Mouse (Mus musculus) intestine, postnatal 0 days (tissue): Measurements from ENCODE around the gene Rln1. TPM values are rescaled to one million over a fixed set of nuclear protein-coding genes. Genes with fewer than 3 reads are reported as not detected.

Experiments
- ATAC-seq: fragments of 200-750 bp; cut with Nextera tagmentation; 2 replicates; pipeline ENCODE4 v1.8.0; 2017; ENCODE audit warnings: mild to moderate bottlenecking, moderate TSS enrichment, moderate library complexity
- H3K27ac ChIP-seq: fragments of 300-500 bp; sonication (generic); 2 replicates; pipeline ENCODE4 v1.5.1; 2014; ENCODE audit warnings: mild to moderate bottlenecking, low read depth, low read length, moderate library complexity
- H3K27me3 ChIP-seq: fragments of 300-500 bp; sonication (generic); replicated peaks from 2 replicates; pipeline ENCODE4 v1.6.1; 2014; ENCODE audit warnings: low read length, mixed read lengths; ENCODE audit not compliant: control insufficient read depth, insufficient read depth
- H3K36me3 ChIP-seq: fragments of 300-500 bp; sonication (generic); 2 replicates; pipeline ENCODE4 v1.6.1; 2014; ENCODE audit warnings: mild to moderate bottlenecking, moderate library complexity; ENCODE audit not compliant: control insufficient read depth, insufficient read depth
- H3K4me1 ChIP-seq: fragments of 300-500 bp; sonication (generic); replicated peaks from 2 replicates; pipeline ENCODE4 v1.6.1; 2014; ENCODE audit warnings: antibody characterized with exemption, low read length, mixed read lengths; ENCODE audit not compliant: control insufficient read depth, insufficient read depth
- H3K4me2 ChIP-seq: fragments of 300-500 bp; sonication (generic); replicated peaks from 2 replicates; pipeline ENCODE4 v1.6.1; 2014; ENCODE audit warnings: low read depth, mild to moderate bottlenecking, moderate library complexity
- H3K4me3 ChIP-seq: fragments of 300-500 bp; sonication (generic); 2 replicates; pipeline ENCODE4 v1.5.1; 2014; ENCODE audit warnings: low read depth, low read length
- H3K9ac ChIP-seq: fragments of 300-500 bp; sonication (generic); 2 replicates; pipeline ENCODE4 v1.6.1; 2014; ENCODE audit warnings: mild to moderate bottlenecking, low read depth, low read length
- H3K9me3 ChIP-seq: fragments of 300-500 bp; sonication (generic); 2 replicates; pipeline ENCODE4 v1.6.1; 2016; ENCODE audit warnings: mixed run types; ENCODE audit not compliant: control insufficient read depth
- CTCF ChIP-seq: sonication (generic); IDR thresholded peaks from 2 replicates; pipeline ENCODE4 v1.5.1; 2016; ENCODE audit warnings: low read depth, mild to moderate bottlenecking, control low read depth, antibody characterized with exemption, moderate library complexity
- WGBS: fragments of 180-500 bp; shearing (Covaris S2); extraction: QIAGEN DNeasy Blood & Tissue Kit; methylation state at CpG from one replicate; pipeline ENCODE4 v1.1.7; 2014; 5-methylcytosine and 5-hydroxymethylcytosine counted together
- polyA plus RNA-seq: library from polyadenylated mRNA; unstranded; fragments of >200 nt; fragmentation: Nextera tagmentation; extraction: Ambion mirVana; gene quantifications from 2 replicates; pipeline ENCODE4 v1.2.1, GENCODE M21; 2015

The Rln1 gene
- polyA plus RNA-seq, 1 experiment from 2014 or later: not detected

DNA sequence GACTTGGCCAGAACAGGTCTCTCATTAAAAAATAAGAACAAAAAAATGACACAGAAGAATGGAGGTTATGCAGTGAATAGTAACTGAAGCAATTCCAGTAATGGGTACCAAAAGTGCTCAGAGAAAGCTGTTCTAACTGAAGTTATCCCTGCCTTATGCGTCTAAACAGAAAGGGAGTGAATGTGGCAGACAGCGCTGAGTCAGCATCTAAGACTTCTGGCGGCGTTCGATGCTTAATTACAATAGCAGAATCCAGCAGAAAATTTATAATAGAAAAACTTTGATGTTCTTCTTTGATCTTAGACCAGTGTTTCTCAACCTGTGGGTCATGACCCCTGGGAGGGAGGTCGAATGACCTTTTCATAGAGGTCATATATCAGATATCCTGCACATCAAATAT is 11.2 kb upstream of the Rln1 start:
- Histone ChIP-seq H3K9ac (no peak overlapping the region), H3K9me3 (no peaks in the 10 kb centered on the region), H3K27ac (no peak overlapping the region), H3K4me2 (no peak overlapping the region), H3K36me3 (peaks cover 12% of the 10 kb centered on the region), H3K27me3 (no peaks in the 10 kb centered on the region), H3K4me1 (no peaks in the 10 kb centered on the region), H3K4me3 (no peak overlapping the region)
- ATAC-seq: no peak
- TF ChIP-seq CTCF: no peak
- 80% methylated on average over 6 of the region's 6 CpGs for WGBS

GRCm38 (mm10) chr19:29344868-29345267 is 10.4 kb upstream of the Rln1 start:
- Histone ChIP-seq H3K4me2 (no peak overlapping the region), H3K27ac (no peak overlapping the region), H3K4me3 (no peak overlapping the region), H3K27me3 (no peaks in the 10 kb centered on the region), H3K36me3 (peaks cover 7% of the 10 kb centered on the region), H3K4me1 (no peaks in the 10 kb centered on the region), H3K9ac (no peak overlapping the region), H3K9me3 (no peaks in the 10 kb centered on the region)
- no peak for TF ChIP-seq CTCF
- no peak for ATAC-seq

DNA sequence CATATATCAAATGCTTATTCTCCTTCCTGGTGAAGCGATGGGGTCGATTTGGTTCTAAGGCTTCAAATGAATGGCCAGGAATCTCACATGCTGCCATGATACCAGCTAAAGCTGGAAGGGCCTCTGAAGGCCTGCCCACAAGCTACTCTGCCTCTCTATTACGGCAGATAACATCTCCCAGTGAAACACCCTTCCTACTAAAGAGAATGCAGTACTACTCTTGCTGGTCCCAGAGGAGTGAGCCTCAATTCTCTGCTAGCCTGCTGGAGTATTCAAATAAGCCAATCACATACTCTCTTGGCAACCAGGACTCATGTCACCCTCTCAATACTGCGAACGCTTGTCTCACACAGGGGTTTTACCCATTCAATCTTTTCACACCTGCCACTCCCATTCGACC is 7.8 kb upstream of the Rln1 start:
- Histone ChIP-seq H3K36me3 (no peaks in the 10 kb centered on the region), H3K4me1 (no peaks in the 10 kb centered on the region), H3K4me2 (no peak overlapping the region), H3K4me3 (no peak overlapping the region), H3K27me3 (no peaks in the 10 kb centered on the region), H3K9me3 (no peaks in the 10 kb centered on the region), H3K27ac (no peak overlapping the region), H3K9ac (no peak overlapping the region)
- WGBS: 76% methylated on average over 6 of the region's 6 CpGs
- no peak for TF ChIP-seq CTCF
- no peak for ATAC-seq

GRCm38 (mm10) chr19:29341029-29341428 is 6.6 kb upstream of the Rln1 start:
- no peak for TF ChIP-seq CTCF
- Histone ChIP-seq H3K9me3 (no peaks in the 10 kb centered on the region), H3K4me2 (no peak overlapping the region), H3K4me1 (no peaks in the 10 kb centered on the region), H3K27ac (no peak overlapping the region), H3K4me3 (no peak overlapping the region), H3K27me3 (no peaks in the 10 kb centered on the region), H3K36me3 (no peaks in the 10 kb centered on the region), H3K9ac (no peak overlapping the region)
- 80% methylated on average over 4 of the region's 4 CpGs for WGBS
- no peak for ATAC-seq

GRCm38 (mm10) chr19:29336624-29337023 is 2.2 kb upstream of the Rln1 start:
- H3K9me3 ChIP-seq: no peaks in the 10 kb centered on the region
- H3K27me3 ChIP-seq: peaks cover 15% of the 10 kb centered on the region; the same call in 1 of the 2 replicates
- H3K4me1 ChIP-seq: no peaks in the 10 kb centered on the region
- H3K36me3 ChIP-seq: no peaks in the 10 kb centered on the region
- WGBS: 91% methylated on average over 2 of the region's 2 CpGs
- no peak overlapping the region for H3K27ac ChIP-seq
- H3K4me3 ChIP-seq: no peak overlapping the region
- no peak for TF ChIP-seq CTCF
- no peak overlapping the region for H3K4me2 ChIP-seq
- H3K9ac ChIP-seq: no peak overlapping the region
- no peak for ATAC-seq

DNA sequence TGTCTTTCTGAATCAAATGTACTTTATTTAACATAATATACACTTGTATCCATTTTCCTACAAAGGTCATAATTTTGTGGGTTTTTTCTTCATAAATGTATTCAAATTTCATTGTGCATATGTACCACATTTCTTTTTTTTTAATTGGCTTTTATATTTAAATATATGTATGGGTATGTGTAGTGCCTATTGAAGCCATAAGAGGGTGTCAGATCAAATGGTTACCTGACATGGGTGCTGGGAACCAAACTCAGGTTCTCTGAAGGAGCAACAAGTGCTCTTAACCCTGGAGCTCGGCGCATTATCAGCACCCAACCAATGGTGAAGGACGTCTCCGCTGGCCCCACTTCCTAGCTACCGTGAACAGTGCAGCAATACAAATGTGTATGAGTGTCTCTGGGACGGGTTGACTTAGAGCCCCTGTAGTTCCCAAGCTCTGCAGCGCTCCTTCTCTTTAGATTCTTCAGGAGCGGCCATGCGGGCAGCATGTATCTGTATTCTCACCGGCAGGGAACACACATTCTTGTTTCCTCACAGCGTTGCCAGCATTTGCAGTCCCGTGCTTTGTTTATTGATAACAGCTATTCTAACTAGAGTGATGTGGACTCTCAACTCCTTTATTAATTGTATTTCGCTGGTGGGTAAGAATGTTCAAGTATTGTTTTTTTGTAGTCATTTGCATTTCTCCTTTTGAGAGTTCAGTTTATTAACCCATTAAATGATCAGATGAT is 7.5 kb downstream of the Rln1 start:
- H3K9ac ChIP-seq: no peak overlapping the region
- H3K36me3 ChIP-seq: no peaks in the 10 kb centered on the region
- WGBS: 82% methylated on average over 13 of the region's 13 CpGs
- H3K27ac ChIP-seq: no peak overlapping the region
- no peak overlapping the region for H3K4me2 ChIP-seq
- 0 out of 2 replicates have a peak, but pooled peaks cover 5% of the 10 kb centered on the region for H3K4me1 ChIP-seq
- ATAC-seq: no peak
- TF ChIP-seq CTCF: no peak
- no peak overlapping the region for H3K4me3 ChIP-seq
- no peaks in the 10 kb centered on the region for H3K9me3 ChIP-seq
- no peaks in the 10 kb centered on the region for H3K27me3 ChIP-seq
